Mouse (Mus musculus) A20 (cell line): Measurements from ENCODE around the gene Golt1a.

Experiments
- DNase-seq: peaks from one replicate; pipeline ENCODE4 v3.0.0-alpha.2; 2011; ENCODE audit warnings: low read depth, low spot score

Golt1a gene

GRCm38 (mm10) chr1:133347693-133348520, 38.3 kb downstream of the Golt1a start:
- DNase-seq = peak; percentile 56

GRCm38 (mm10) chr1:133350210-133350609, 40.6 kb downstream of the Golt1a start, which contains the start of gene Ren1:
Ren1 (plus strand) TSS chr1:133350510.
- DNase-seq = no peak

DNA sequence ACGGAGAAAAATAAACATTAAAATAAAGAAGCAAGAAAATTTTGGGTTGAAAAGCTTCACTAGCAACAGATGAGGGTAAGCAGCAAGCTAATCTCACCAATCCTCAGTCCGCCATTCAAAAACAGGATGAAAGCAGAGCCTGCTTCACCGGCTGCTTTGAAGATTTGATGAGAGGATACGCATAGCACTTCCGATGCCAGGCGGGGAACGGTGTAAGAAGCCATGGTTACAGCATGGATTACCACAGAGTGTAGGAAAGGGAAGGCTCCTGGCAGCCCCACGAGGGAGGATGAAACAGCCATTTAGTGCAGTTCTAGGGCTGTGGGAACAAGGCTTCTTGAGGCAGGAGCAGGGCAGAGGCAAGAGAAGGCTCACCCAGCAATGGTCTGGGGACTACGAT, 42.2 kb downstream of the Golt1a start:
- DNase-seq = no peak

GRCm38 (mm10) chr1:133353371-133353809, 43.8 kb downstream of the Golt1a start:
- DNase-seq = peak; percentile 81

GRCm38 (mm10) chr1:133355469-133355868, 45.9 kb downstream of the Golt1a start:
- no peak for DNase-seq

DNA sequence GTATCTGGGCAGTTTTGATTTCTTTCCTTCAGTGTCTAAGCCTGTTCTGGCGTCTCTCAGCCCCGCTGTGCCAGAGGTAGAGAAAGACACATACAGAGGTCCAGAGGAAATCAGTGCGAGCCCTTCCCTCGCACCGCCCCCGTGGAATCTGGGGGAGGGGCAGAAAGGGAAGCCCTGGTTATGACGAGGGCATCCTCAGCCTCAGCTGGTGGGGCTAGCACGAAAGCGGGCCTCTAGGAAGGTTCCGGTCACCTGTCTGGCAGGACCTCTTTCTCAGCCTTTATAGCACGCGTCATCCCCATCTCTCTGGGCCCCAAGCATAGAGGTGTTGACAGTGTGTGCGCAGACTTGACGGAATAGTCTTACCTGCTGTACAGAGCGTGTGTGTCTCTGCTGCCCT, 46.3 kb downstream of the Golt1a start:
- no peak for DNase-seq

DNA sequence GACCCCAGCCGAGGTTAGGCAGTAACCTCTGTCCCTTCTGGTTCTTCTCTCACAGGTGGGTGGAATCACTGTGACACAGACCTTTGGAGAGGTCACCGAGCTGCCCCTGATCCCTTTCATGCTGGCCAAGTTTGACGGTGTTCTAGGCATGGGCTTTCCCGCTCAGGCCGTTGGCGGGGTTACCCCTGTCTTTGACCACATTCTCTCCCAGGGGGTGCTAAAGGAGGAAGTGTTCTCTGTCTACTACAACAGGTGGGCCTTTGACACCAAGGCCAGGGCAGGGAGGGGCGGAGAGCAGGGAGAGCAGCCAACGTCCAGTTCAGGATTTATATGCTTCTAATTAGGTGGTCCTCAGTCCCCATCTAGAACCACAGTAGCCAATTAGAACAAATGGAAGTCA, 46.7 kb downstream of the Golt1a start:
- DNase-seq = peak; percentile 84

- DNase-seq = no peak
These were observed 51.4 kb downstream of the Golt1a start for GRCm38 (mm10) chr1:133361006-133361405.

DNA sequence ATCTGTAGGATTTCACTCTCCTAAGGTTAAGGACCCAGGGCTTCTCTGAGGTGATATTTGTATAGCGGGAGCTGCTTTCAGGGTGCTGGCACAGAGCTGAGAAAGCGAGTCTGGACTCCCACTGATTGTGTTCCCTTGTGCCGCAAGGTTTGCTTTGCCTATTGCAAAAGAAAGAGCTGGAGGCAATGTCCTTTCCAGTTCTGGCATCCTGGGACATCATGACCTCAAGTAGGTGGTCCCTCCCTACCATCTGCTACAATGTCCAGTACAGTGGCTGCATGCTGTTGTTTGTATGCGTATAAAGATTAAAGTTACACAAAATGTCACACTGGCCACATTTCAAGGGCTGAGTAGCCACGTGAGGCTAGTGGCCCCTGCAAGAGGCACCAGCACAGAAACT, 52.5 kb downstream of the Golt1a start:
- DNase-seq = no peak

DNA sequence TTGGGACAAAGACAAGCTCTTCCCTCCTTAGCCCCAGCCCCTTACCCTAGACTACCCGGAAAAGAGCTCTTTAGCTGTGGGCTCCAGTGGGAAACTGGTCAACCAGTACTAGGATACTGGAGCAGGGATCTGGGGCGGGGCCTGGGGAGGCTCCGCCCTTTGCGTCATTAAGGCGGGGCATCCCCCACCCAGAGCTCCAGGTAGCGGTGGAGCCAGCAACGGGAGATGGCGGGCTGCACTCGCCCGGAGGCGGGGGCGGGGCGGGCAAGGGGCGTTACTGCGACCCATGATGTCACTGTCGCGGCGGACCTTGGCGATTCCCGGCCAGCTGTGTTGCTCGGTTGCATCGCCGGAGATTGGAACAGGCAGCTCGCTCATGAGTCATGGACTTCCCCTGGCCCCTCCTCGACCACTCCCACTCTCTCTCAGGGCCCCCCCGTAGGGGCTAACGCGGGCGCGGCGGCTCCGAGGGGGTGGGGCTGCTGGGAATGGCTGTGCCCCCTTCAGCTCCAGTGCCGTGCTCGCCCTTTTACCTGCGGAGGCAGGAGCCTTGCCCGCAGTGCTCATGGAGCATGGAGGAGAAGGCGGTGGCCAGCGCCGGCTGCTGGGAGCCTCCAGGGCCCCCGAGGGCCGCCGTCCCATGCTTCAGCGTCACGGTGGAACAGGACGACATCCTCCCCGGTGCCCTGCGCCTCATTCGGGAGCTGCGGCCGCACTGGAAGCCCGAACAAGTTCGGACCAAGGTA, 53.8 kb downstream of the Golt1a start, which contains the start of gene Etnk2:
Gene Etnk2, plus strand, starts transcription at position 297 of the 746 bp plus-strand sequence.
- no peak for DNase-seq

GRCm38 (mm10) chr1:133364022-133364630, 54.5 kb downstream of the Golt1a start:
- DNase-seq = no peak

GRCm38 (mm10) chr1:133364890-133365289, 55.3 kb downstream of the Golt1a start:
- no peak for DNase-seq

DNA sequence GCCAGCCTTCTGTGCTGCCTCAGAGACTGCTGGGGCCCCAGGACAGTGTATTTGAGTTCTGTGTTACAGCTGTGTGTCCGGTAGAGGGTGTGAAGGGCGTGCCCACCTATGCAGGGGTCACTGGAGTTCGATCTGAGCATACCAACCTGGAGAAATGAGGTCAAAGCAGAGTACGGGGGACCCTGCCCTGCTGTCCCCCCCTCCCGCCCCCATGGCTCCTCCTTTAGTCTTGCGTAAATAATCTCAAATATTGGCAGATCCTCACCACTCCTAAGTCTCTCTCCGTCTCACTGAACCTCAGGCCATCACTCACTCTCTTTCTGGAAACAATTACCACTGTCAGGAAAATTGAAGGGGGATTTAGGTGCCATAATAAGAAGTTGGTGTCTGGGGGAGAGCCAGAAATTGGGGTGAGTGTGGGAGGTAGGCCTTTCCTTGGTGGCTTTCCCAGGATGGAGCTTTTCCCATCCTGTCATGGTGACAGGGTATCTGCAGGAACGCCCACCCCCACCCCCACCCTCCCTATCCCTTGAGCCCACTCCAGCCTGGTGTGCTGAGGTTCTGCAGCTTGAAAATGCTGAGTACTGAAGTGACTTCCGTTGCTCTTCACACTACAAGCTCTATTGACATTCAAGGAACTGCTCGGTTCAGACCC, 57.5 kb downstream of the Golt1a start:
- DNase-seq = no peak

- DNase-seq = no peak
These were observed 58.2 kb downstream of the Golt1a start for GRCm38 (mm10) chr1:133367606-133368488.

DNA sequence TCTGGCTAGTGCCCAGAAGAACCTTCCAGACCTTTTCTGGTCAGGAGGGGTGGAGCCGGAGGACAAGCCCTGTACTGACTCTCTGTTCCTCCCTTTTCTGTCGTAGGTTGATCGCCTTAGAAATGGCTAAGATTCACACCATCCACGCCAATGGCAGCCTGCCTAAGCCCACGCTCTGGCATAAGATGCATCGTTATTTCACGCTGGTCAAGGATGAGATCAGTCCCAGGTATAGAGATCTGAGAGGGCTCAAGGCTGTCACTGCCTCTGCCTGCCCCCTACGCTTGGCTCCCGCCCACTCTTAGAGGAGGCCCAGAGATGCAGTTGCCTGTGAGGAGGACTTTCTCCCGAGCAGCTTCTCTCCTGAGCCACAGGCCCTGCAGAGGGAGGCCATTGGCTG, 59.0 kb downstream of the Golt1a start:
- DNase-seq = no peak

GRCm38 (mm10) chr1:133370352-133370751, 60.8 kb downstream of the Golt1a start:
- no peak for DNase-seq

GRCm38 (mm10) chr1:133371431-133371830, 61.8 kb downstream of the Golt1a start:
- no peak for DNase-seq

- DNase-seq = no peak
These were observed 62.5 kb downstream of the Golt1a start for GRCm38 (mm10) chr1:133372113-133372512.
